Mouse (Mus musculus) CH12F3 (cell line): ENCODE measurements around the gene Traf3.

Experiments
- in situ Hi-C: fragments of 300-500 bp; cut with MboI; formaldehyde crosslinking; loops from 2 replicates; pipeline ENCODE4 v1.14.3; 2020; ENCODE audit warnings: low sequenced_read_pairs

Gene Traf3

GRCm38 (mm10) chr12:111301322-111302017 lies 135.3 kb downstream of the Traf3 start:
- in situ Hi-C loops, result no loop called here

- in situ Hi-C loops, result no loop called here
Measured at GRCm38 (mm10) chr12:111302018-111302345, 135.8 kb downstream of the Traf3 start.

- in situ Hi-C loops, result no loop called here
Measured at GRCm38 (mm10) chr12:111303702-111304337, 137.7 kb downstream of the Traf3 start.

GRCm38 (mm10) chr12:111306821-111307220 lies 140.7 kb downstream of the Traf3 start:
- in situ Hi-C loops, result no loop called here

- in situ Hi-C loops, result no loop called here
Measured at GRCm38 (mm10) chr12:111309256-111309655, 143.1 kb downstream of the Traf3 start.

GRCm38 (mm10) chr12:111309931-111310330 lies 143.8 kb downstream of the Traf3 start:
- in situ Hi-C loops, result no loop called here

- in situ Hi-C loops, result no loop called here
Measured at GRCm38 (mm10) chr12:111311775-111312174, 145.6 kb downstream of the Traf3 start.

- in situ Hi-C loops, result no loop called here
Measured at GRCm38 (mm10) chr12:111314273-111314672, 148.1 kb downstream of the Traf3 start.
